In the genomic region with DNA sequence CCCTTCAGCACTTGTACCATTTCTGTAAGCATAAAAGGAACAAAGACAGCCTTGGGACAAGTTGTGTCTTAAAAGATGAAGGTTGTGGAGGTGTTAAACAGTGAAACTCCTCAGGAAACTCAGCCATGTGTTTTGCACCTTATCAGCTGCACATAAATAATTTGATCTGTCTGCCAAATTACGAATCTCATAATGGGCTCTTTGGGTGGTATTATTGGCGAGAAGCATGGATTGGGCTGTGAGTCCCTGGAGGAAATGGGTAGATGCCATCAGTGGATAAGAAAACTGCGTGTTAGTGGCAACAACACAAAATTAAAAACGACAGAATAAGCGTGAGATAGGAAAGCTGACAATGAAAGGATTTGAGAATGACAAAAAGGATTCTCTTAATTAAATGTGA, we compare ENCODE assay signal across 26 mouse cellular contexts.
"Had no signal": no experiment of that assay in that cellular context is flagged by ENCODE, and none has a peak within 500 bp of the region (broad histone marks: within the 10 kb centered on the region; RNA-seq: fewer than 3 reads in every experiment).

No protein-coding gene starts in this region.

- ATAC-seq: hindbrain, embryonic 16.5 days; inflammation-experienced regulatory T-cells, adult 6 months; intestine, embryonic 15.5 days; intestine, postnatal 0 days; liver, embryonic 12.5 days had no signal

- H3K4me1 ChIP-seq: heart, embryonic 10.5 days; heart, embryonic 12.5 days; hindbrain, embryonic 10.5 days; hindbrain, embryonic 12.5 days; intestine, embryonic 15.5 days; limb, embryonic 15.5 days; liver, embryonic 12.5 days had no signal

- H3K9me3 ChIP-seq: heart, embryonic 10.5 days; heart, embryonic 12.5 days; hindbrain, embryonic 10.5 days; hindbrain, embryonic 12.5 days; intestine, embryonic 15.5 days; limb, embryonic 13.5 days; limb, embryonic 15.5 days; liver, embryonic 12.5 days had no signal

- H3K4me2 ChIP-seq: heart, embryonic 12.5 days; hindbrain, embryonic 12.5 days; hindbrain, embryonic 14.5 days; intestine, embryonic 15.5 days; limb, embryonic 13.5 days; limb, embryonic 15.5 days; liver, embryonic 12.5 days had no signal

- DNase-seq: gastrocnemius, adult 2 months; gastrocnemius, postnatal 10 days; gastrocnemius, postnatal 25 days; heart, adult 18-20 months; heart, postnatal 10 days; heart, postnatal 4 days; kidney, adult 18-20 months; kidney, adult 8-10 months; kidney, postnatal 10 days; kidney, postnatal 36 days; layer of hippocampus, adult 9-11 months; layer of hippocampus, postnatal 36 days; left cerebral cortex, postnatal 4 days had no signal

- H3K27me3 ChIP-seq: heart, embryonic 12.5 days; hindbrain, embryonic 12.5 days; intestine, embryonic 15.5 days; limb, embryonic 13.5 days; limb, embryonic 15.5 days; liver, embryonic 12.5 days had no signal

- H3K27ac ChIP-seq: gastrocnemius, adult 2 months; heart, embryonic 10.5 days; hindbrain, embryonic 10.5 days; hindbrain, embryonic 12.5 days; hindbrain, embryonic 14.5 days; intestine, embryonic 15.5 days; limb, embryonic 13.5 days; limb, embryonic 15.5 days; liver, embryonic 12.5 days; liver, embryonic 14.5 days had no signal

- H3K4me3 ChIP-seq: gastrocnemius, adult 2 months; heart, embryonic 10.5 days; heart, embryonic 12.5 days; hindbrain, embryonic 10.5 days; hindbrain, embryonic 12.5 days; intestine, embryonic 15.5 days; limb, embryonic 13.5 days; limb, embryonic 15.5 days; liver, embryonic 12.5 days had no signal

- H3K9ac ChIP-seq: heart, embryonic 12.5 days; hindbrain, embryonic 12.5 days; hindbrain, embryonic 14.5 days; intestine, embryonic 15.5 days; limb, embryonic 13.5 days; limb, embryonic 15.5 days; liver, embryonic 12.5 days; liver, embryonic 14.5 days had no signal

- H3K36me3 ChIP-seq: heart, embryonic 10.5 days; heart, embryonic 12.5 days; hindbrain, embryonic 10.5 days; hindbrain, embryonic 12.5 days; intestine, embryonic 15.5 days; limb, embryonic 13.5 days; limb, embryonic 15.5 days; liver, embryonic 12.5 days had no signal
